Mouse (Mus musculus) cerebellum, adult 18-20 months (tissue): Measurements from ENCODE around the gene Sowaha.
A peak's percentile ranks its signal among the peaks of the same experiment; 100 is the strongest.

ENCODE experiments used
- DNase-seq, 2 experiments: peaks; one replicate each; pipeline ENCODE4 v3.0.0; 2021

Gene Sowaha

DNA sequence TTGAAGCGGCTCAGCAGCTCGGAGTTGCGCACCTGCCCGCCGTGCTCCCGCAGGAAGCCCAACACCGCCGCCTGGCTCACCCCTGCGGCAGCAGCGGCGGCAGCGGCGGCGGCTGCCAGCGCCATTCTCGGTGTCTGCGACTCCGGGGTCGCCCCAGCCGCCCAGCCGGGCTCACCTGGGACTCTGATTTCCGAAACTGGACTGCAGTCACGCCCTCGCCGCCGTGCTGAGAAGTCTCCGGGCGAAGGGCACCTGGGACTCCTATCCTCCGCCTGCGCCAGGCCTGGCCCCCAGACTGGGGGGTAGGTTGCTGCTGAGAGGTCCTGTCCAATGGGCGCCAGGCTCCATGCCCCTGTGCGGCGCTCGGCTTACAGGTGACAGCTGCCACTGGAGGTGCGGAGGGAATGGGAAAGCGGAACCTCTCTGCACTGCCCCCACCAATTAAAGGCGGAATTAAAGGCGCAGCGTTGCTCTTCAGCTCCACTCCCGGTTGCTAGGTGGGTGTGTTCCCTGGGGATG is at the start of gene Sowaha, which contains the start of gene Gm9945:
Gene Sowaha (minus strand): TSS at position 492 of the 519 bp plus-strand sequence.
Gene Gm9945 (plus strand): TSS at position 384 of the 519 bp plus-strand sequence.
- DNase-seq = peak; percentile 85 to 87

GRCm38 (mm10) chr11:53529253-53529557 is 49.1 kb upstream of the Sowaha start:
- DNase-seq = peak; percentile 83 to 88

DNA sequence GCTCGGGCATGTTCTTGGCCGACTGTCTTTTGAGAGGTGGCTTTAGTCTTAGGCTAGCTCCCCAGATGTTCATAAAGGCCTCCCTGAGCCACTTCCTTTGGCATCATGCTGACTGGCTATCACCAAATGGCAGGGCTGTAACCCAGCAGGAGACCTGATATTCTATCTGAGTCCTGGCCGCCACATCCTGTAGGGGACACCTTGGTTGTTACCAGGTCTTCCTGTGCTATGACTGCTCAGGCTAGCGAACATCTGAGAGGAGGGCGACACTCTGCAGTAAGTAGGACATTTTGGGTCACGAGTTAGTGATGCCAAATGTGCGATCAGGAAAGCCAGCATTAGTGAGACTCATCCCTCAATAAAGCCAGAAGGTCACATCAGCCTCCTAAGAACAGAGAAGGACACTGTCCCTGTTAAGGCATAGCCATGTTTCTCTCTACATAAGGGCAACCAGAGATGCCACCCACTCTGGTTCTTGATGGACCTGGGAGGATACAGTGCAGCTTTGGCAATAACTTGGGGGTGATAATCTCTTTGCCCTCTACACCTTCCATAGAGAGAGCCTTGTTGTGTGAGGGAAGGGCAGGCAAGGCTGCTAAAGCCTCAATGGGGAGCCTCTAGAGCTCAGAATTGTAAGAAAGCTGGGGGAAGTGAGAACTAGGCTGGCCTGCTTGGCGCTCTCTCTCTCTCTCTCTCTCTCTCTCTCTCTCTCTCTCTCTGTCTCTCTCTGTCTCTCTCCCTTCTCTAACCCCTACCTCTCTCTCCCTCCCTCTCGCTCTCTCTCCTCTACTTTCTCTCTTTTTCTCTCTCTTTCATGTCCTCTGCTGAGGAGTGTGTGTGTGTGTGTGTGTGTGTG is 48.6 kb upstream of the Sowaha start:
- DNase-seq = peak in 1 of 2 experiments; percentile 48

DNA sequence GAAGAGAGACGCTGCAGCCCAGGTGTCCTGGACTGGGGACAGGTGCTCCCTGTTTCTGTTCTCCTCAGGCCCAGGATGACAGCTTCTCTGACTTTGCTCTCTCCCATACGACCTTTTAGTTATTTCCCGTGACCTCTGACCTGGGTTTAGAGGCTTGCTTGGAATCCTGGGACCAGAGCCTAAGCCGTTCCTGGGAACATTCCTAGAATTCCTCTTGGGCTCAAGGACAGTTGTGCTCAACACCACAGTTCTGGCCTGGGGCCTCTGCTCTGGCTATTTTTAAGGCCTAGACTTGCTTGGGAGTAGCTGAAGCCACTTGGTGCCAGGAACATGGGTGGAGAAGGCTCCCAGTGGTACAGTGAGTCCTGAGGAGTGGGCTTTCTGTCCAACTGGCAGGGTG is 45.4 kb upstream of the Sowaha start:
- no peak for DNase-seq

DNA sequence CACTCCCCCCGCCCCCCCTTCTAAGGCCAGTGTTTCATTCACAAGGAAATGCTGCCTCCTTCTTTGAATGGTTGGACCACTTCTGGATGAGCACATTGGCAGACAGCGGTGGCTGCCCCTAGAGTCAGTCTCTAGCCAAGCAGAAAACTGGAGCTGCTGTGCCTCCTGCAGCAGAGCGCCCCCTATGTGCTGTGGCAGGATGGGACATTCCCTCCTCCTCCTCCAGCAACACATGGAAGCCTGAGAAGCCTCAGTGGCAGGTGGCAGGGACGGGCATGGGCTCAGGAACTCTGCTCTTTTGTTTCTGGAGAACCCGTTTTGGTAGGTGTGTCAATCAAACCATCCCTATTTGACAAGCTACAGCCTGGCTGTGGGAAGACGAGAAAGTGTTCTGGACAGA is 44.8 kb upstream of the Sowaha start:
- DNase-seq = no peak

GRCm38 (mm10) chr11:53523545-53524405 is 43.7 kb upstream of the Sowaha start:
- peak in 1 of 2 experiments; percentile 46 for DNase-seq

DNA sequence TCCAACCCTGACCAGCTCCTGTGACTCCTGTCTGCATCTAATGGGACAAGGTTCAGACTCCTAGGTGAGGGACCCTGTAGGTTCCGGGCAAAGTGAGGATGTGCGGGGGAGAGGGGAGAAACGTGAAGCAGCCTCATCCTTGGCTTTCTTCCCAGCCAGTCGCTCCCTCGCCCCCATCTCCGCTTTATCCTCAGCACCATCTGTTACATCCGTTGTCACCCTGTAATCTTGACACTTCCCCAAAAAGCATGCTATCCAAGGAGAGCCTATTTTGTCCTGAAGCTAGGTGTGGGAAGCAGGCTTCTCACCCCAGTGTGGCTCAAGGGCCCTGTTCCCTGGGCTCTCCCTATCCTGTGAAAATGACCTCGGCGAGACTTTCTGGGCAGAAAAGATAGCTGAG is 42.9 kb upstream of the Sowaha start:
- peak; percentile 84 to 87 for DNase-seq

- no peak for DNase-seq
Observed at GRCm38 (mm10) chr11:53522362-53522761, 42.3 kb upstream of the Sowaha start.

GRCm38 (mm10) chr11:53521821-53522131 is 41.7 kb upstream of the Sowaha start:
- peak in 1 of 2 experiments; percentile 52 for DNase-seq

- DNase-seq = peak; percentile 51 to 54
Observed at GRCm38 (mm10) chr11:53521120-53521820, 41.2 kb upstream of the Sowaha start.

DNA sequence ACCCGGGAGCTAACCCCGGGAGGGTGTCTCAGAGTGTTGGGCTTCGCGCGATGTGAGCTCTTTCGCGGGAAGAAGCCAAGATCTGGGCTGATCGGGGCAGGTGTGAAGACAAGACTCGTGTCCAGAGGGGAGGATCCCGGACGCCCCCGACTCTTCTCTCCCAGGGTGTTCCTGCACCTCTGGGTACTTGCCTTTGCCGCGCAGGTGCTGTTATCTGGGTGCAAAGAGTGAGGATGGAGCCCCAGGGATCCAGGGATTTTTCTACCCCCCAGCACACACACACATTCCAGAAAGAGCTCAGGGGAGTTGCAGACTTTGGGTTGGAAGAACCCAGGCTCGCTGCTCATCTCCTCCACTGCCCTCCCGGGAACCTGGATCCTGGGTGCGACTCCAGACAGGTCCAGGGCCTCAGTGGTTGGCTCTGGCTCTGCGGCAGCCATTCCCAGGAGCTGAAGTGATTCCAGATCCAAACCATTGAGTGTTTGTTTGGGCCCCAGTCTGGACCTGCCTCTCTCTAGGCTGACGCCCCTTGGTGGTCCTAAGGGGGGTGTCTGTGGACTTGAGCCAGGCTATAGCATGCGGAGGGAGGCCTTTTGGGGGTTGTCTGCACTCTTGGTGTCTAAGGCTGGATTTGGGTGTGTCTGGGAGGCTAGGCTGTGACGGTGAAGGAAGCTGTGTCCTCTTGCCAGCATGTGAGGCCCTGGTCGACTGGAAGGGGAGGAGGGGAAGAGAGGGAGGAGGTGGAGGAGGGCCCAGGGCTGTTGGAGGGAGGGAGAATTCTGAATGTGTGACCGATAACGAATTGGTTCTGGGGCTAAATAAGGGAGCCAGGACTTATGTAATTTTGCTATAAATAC is 40.3 kb upstream of the Sowaha start:
- peak; percentile 77 to 88 for DNase-seq

DNA sequence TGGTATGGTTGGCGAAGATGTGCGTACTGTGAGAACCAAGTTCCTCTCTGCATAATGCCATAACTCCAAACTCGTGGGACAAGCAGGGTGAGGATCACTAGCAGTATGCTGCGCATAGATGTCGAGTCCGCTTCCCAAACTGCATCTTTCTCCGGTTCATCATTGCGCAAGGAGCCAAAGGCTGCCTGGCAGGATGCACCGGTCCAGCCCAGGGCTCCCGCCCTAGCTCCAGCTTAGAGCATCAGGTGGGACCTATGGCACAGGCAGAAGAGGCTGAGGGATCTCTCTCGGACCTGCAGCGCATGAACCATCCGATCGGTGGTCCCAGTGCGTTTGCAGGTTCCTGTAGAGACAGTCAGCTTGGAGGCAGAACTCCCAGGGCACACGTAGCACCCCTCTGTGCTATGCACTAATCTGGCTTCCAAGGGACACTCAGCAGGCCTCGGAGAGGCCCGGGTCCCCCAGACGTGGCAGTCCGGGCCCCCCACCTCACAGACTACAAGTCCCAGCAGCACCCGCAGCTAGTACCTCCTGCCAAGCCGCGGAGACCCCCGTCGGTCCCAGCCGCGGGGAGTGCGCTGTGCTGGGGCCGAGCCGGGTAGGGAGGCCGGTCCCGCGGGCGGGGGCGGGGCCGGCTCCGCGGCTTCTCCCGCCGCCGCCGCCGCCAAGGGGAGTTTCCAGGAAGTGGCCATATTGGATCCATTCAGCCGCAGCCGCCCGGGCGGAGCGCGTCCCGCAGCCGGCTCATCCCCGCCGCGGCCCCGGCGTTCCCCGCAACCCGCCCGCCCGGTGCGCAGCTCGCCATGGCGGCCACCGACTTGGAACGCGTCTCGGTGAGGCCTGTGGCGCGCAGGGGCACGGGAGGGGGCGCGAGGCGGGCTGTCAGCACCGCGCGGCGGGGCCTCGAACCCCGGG is 39.4 kb upstream of the Sowaha start, which contains the start of gene Sept8:
Gene Sept8 (plus strand): TSS at position 51 of the 915 bp plus-strand sequence.
- peak; percentile 72 to 84 for DNase-seq

GRCm38 (mm10) chr11:53518759-53519158 is 38.7 kb upstream of the Sowaha start:
- DNase-seq = no peak

DNA sequence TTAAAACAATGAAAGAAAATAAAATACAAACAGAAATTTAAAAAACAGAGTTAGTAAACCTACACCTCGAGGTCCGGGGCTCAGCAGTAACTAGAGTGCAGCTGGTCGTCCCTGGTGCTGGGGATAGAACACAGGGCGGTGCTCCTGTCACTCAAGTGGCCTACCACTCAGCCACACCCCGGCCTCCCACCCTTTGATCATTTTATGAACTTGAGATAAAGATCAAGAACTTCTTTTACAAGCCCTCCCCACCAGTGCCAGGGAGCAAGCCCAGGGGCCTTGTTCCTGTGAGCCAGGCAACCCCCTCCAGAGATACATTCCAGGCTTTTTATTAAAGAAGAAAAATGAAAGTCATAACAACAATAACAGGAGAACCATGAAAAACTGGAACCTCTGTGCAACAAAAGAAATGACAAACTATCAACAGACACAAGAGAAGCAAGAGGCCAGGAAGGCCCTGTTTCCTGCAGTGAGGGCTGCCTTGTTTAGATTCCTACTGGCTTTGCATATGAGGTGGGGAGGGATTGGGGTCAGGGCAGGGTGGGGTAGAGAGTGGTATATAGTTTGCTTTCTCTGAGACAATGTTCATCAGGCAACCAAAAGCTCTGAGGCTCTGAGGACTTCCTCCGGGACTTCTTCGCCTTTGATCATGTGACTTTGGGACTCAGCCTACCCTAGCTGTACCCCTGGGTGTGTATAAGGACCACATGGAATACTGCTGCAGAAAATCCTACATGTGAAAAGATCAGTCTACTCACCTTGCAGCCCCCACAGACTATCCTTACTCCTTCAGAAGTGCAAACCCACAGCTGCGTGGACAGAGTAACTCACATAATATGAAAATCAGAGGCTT is 36.9 kb upstream of the Sowaha start:
- no peak for DNase-seq

GRCm38 (mm10) chr11:53510351-53510750 is 30.3 kb upstream of the Sowaha start:
- no peak for DNase-seq

DNA sequence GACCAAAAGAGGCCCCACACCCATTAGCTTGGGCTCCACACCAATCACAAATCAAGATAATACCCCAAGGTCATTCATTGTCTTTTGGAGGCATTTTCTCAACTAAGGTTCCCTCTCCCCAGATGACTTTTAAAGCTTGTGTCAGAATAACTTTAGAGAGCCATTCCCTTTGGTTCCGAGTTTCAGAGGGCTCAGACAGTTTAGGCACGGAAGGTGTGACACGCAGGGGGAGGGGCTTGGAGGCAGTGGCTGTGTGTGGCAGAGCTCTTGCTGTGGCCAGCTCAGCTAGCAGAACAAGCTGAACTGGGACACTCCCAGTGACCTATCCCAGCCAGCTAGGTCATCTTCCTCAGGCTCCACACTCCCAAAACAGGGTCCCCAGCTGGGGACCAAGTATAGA is 28.5 kb upstream of the Sowaha start:
- no peak for DNase-seq

DNA sequence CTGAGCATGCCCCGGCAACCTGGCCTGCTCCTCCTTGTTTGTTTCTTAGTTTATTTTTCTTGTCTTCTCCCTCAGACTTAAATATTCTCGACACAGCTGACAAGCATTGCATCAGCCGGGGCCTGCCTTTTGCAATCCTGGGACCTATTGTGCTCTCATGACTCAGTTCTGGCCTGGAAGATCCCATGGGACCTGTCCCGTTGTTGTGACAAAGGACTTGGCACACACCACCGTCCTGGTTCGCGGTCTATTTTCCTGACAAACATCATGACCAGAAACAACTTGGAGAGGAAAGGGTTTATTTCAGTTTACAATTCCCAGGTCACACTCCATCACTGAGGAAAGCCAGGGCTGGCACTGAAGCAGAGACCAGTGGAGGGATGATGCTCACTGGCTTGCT is 28.1 kb upstream of the Sowaha start:
- peak in 1 of 2 experiments; percentile 36 for DNase-seq

GRCm38 (mm10) chr11:53507098-53507805 is 27.2 kb upstream of the Sowaha start:
- peak in 1 of 2 experiments; percentile 46 for DNase-seq

DNA sequence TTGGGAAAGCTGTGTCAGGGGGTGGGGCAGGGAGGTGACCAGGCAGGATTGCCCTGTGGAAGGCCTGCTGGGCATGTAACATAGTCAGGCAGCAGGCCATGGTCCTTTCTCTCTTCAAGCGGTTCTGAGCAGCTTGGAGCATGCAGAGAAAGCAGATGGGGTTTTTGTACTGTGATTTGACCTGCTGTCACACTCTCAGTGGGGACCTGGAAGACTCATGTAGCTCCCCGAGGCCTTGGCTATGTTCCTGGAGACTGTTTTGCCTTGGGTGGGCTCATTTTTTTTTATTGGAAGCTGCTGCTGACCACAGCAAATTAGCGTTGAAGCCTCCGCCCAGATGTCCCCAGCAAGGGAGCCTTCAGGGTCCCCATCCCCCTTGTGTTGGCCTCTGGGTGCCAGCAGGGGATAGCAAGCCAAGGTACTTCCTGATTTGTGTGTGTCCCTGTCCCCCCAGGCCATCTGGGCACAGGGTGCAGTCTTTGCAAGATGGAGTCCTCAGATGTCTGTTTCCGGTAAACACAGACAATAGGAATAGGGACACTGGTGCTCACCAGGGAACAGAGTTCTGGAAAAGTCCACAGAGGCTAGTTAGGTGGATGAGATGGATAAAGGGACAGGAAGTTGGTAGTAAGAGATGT is 25.1 kb upstream of the Sowaha start:
- DNase-seq = peak; percentile 94
